Mouse (Mus musculus): Measurements from ENCODE around the gene 6430548M08Rik. TPM values are rescaled to one million over a fixed set of nuclear protein-coding genes. Genes with fewer than 3 reads are reported as not detected.

6430548M08Rik gene
- polyA plus RNA-seq, 1 experiment from 2014 or later = 7.6 TPM

DNA sequence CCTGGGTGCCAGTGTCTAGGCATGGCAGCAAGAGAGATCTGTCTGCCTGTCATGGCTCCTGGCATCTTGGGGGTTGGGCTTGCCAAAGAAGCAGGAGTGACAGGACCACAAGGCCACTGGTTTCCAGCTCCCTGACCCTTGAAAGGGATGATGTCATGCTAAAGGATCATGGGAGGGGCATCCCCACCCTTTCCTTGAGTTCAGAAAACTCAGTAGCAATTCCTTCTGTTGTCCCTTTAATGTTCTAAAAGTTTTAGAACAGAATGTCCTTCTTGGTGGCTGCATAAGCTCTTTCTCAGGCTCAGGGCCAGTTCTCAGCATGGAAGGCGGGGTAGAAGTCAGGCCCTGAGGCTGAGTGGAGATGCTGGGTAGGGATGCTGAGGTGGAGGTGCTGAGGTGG lies 59.2 kb downstream of the 6430548M08Rik start:
- 83% methylated on average over 1 of the region's 1 CpGs for WGBS
- H3K4me2 ChIP-seq = no peak overlapping the region
- no peak overlapping the region for H3K9ac ChIP-seq
- no peak for ATAC-seq (ENCODE audit: insufficient number of reproducible peaks, low FRiP score, low TSS enrichment, low read depth)
- peaks cover 36% of the 10 kb centered on the region for H3K27me3 ChIP-seq
- H3K27ac ChIP-seq = no peak overlapping the region
- H3K4me1 ChIP-seq = peaks cover 20% of the 10 kb centered on the region
- H3K36me3 ChIP-seq = no peaks in the 10 kb centered on the region
- H3K9me3 ChIP-seq = no peaks in the 10 kb centered on the region
- no peak overlapping the region for H3K4me3 ChIP-seq

DNA sequence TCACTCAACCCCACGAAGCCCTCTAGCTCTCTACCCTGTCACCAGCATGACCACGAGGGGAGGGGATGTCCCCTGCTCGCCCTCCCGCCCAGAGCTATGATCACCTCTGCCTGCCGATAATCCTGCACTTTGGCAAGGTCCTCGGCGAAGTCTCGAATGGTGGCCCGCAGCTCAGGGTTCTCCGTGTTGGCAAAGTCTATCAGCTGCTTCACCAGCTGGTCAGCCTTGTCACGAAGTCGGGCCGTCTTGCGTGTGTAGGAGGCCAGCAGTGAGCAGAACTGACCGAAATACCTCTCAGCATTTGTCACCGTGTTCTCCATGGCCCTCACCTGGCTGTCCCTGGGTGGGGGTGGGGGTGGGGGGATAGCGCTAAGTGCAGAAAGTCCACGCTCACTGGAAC lies 60.7 kb downstream of the 6430548M08Rik start:
- H3K9ac ChIP-seq = no peak overlapping the region
- H3K27me3 ChIP-seq = peaks cover 41% of the 10 kb centered on the region
- no peak overlapping the region for H3K4me3 ChIP-seq
- WGBS = 41% methylated on average over 18 of the region's 18 CpGs
- no peaks in the 10 kb centered on the region for H3K36me3 ChIP-seq
- peaks cover 30% of the 10 kb centered on the region for H3K4me1 ChIP-seq
- no peak overlapping the region for H3K27ac ChIP-seq
- H3K4me2 ChIP-seq = no peak overlapping the region
- no peaks in the 10 kb centered on the region for H3K9me3 ChIP-seq
- no peak for ATAC-seq (ENCODE audit: insufficient number of reproducible peaks, low FRiP score, low TSS enrichment, low read depth)

DNA sequence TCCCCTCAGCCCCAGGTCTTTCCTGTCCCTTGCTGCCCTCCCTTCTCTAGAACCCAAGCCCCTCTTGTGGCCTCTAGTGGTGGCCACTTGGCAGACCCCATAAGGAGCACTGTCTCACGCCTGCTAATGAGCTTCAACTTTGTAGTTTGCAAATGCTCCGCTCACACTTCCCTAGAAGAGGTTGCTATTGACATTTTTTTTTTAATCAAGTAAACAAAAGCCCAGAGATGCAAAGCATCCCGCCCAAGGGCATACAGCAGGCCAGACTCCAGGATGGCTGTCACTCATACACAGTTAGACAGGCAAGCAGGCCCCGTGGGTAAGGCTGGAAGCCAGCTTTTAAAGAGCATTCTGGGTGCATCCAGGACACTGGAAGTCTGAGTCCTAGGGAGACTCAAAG lies 62.7 kb downstream of the 6430548M08Rik start:
- 27% methylated on average over 4 of the region's 4 CpGs for WGBS
- Histone ChIP-seq H3K9me3 (no peaks in the 10 kb centered on the region), H3K27me3 (peaks cover 41% of the 10 kb centered on the region), H3K9ac (no peak overlapping the region), H3K4me2 (no peak overlapping the region), H3K27ac (no peak overlapping the region), H3K36me3 (no peaks in the 10 kb centered on the region), H3K4me3 (no peak overlapping the region), H3K4me1 (peaks cover 40% of the 10 kb centered on the region)
- no peak for ATAC-seq (ENCODE audit: insufficient number of reproducible peaks, low FRiP score, low TSS enrichment, low read depth)

- Histone ChIP-seq H3K27me3 (peaks cover 36% of the 10 kb centered on the region), H3K9ac (no peak within 1 kb of the TSS), H3K4me3 (no peak within 1 kb of the TSS), H3K9me3 (no peaks in the 10 kb centered on the region), H3K4me2 (peak within 1 kb of the TSS; percentile 29), H3K27ac (no peak within 1 kb of the TSS), H3K4me1 (peaks cover 40% of the 10 kb centered on the region), H3K36me3 (no peaks in the 10 kb centered on the region)
- WGBS = 3% methylated on average over 23 of the region's 26 CpGs
- ATAC-seq (ENCODE audit: insufficient number of reproducible peaks, low FRiP score, low TSS enrichment, low read depth) = peak; percentile 57
These were observed 63.6 kb downstream of the 6430548M08Rik start, which contains the start of gene Fam92b for GRCm38 (mm10) chr8:120177318-120178123. TSS of gene Fam92b (minus strand) at chr8:120177466.

DNA sequence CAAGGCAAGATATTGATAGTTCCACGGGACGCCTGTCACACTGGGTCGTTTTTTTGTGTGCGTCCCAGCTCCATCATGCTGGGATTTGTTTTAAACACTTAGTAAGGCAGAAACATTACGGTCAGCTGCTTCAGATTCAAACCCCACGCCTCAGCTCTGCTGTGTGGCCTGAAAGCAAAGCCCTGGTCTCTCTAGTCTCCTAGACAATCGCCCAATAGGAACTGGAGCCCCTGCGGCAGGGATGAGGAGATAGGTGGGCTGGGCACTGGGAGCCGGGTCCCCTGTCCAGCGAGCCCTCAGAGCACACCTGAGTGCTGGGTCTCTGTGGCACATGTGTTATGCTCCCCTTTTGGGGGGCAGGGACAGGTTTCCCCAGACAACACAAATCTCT lies 64.2 kb downstream of the 6430548M08Rik start:
- 9% methylated on average over 10 of the region's 10 CpGs for WGBS
- Histone ChIP-seq H3K36me3 (no peaks in the 10 kb centered on the region), H3K4me2 (peak overlapping the region; percentile 29), H3K9me3 (no peaks in the 10 kb centered on the region), H3K27me3 (peaks cover 33% of the 10 kb centered on the region), H3K27ac (no peak overlapping the region), H3K4me1 (peaks cover 40% of the 10 kb centered on the region), H3K4me3 (no peak overlapping the region), H3K9ac (no peak overlapping the region)
- no peak for ATAC-seq (ENCODE audit: insufficient number of reproducible peaks, low FRiP score, low TSS enrichment, low read depth)

DNA sequence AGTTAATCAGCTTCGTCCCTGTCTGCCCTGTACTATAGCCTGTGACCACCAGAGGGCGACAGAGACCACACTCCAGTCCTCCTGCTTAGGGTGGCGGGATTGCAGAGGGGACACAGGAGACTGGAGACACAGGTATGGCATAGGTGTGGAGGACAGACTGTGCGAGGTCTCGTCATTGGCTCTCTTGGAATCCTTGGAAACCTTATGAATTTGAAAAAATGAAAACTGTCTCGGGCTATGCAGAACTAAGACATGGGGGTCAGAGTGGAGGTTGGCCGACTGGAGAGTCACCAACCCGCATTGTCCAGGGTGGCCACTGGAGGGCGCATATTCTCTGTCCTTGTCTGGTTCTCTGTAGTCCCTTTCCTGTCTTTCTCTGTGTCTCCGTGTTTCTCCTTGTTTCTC lies 65.1 kb downstream of the 6430548M08Rik start:
- H3K4me3 ChIP-seq = peak overlapping the region; percentile 29
- under 1% methylated on average over 10 of the region's 10 CpGs for WGBS
- no peak overlapping the region for H3K9ac ChIP-seq
- H3K4me2 ChIP-seq = peak overlapping the region; percentile 50
- ATAC-seq (ENCODE audit: insufficient number of reproducible peaks, low FRiP score, low TSS enrichment, low read depth) = peak; percentile 60
- no peaks in the 10 kb centered on the region for H3K9me3 ChIP-seq
- no peak overlapping the region for H3K27ac ChIP-seq
- no peaks in the 10 kb centered on the region for H3K36me3 ChIP-seq
- peaks cover 45% of the 10 kb centered on the region for H3K4me1 ChIP-seq
- peaks cover 31% of the 10 kb centered on the region for H3K27me3 ChIP-seq

DNA sequence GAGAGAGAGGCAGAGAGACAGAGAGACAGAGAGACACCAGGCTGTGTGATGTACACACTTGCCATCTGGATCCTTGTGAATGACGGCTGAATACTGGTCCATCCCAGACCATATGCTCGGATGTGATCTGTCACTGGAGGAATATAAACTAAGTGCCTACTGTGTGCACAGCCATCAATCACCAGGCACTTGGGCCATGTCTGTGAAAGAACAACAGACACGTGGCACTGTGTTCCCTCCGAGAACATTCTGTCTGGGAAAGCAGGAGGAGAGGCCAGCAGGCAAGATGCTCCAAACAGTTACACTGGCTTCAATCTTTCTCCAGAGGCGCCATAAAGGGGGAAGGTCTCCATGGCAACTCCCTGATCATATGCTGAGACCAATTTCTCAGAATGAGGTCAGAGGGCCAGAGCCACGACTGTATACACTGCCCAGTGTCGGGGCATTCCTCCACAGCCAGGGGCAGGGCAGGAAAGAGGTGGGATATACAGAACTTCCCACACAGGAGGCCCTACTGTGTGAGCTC lies 66.6 kb downstream of the 6430548M08Rik start:
- Histone ChIP-seq H3K9me3 (no peaks in the 10 kb centered on the region), H3K36me3 (no peaks in the 10 kb centered on the region), H3K27me3 (peaks cover 22% of the 10 kb centered on the region), H3K4me3 (no peak overlapping the region), H3K4me2 (no peak overlapping the region), H3K4me1 (peaks cover 60% of the 10 kb centered on the region), H3K27ac (no peak overlapping the region), H3K9ac (no peak overlapping the region)
- 45% methylated on average over 7 of the region's 7 CpGs for whole genome bisulfite sequencing
- no peak for ATAC-seq (ENCODE audit: insufficient number of reproducible peaks, low FRiP score, low TSS enrichment, low read depth)

GRCm38 (mm10) chr8:120181274-120181673 lies 67.3 kb downstream of the 6430548M08Rik start:
- Histone ChIP-seq H3K9ac (no peak overlapping the region), H3K9me3 (no peaks in the 10 kb centered on the region), H3K4me2 (no peak overlapping the region), H3K36me3 (no peaks in the 10 kb centered on the region), H3K27ac (no peak overlapping the region), H3K4me3 (no peak overlapping the region), H3K4me1 (peaks cover 67% of the 10 kb centered on the region), H3K27me3 (peaks cover 17% of the 10 kb centered on the region)
- no peak for ATAC-seq (ENCODE audit: insufficient number of reproducible peaks, low FRiP score, low TSS enrichment, low read depth)
- WGBS = 92% methylated on average over 5 of the region's 5 CpGs

DNA sequence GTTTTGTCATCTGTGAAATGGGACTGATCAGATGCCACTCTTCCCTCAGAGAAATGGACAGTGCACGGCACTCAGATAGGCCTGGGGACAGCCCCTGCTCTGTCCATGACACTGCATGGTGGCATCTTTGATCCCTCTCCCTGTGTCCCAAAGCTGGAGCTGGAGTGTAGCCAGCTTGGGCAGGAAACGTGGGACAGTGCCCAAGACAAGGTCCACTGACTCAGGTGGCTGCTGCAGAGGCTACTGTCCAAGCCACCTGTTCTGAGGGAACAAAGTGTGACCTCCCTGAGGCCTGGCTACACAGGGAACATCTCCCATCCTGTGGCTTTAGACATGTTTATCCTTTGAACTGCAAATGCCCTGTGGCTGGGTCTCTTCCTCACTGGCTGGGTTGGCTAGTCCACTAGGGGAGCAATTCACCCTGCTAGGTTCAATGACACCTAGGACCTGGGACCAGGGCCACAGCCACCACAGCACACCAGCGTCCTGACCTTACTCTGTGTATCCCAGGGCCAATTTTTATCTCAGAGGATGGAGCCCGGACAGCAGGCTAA lies 68.0 kb downstream of the 6430548M08Rik start:
- ATAC-seq (ENCODE audit: insufficient number of reproducible peaks, low FRiP score, low TSS enrichment, low read depth) = no peak
- Histone ChIP-seq H3K9me3 (no peaks in the 10 kb centered on the region), H3K27ac (no peak overlapping the region), H3K4me3 (no peak overlapping the region), H3K9ac (no peak overlapping the region), H3K36me3 (no peaks in the 10 kb centered on the region), H3K27me3 (peaks cover 11% of the 10 kb centered on the region), H3K4me1 (peaks cover 68% of the 10 kb centered on the region), H3K4me2 (no peak overlapping the region)
- 79% methylated on average over 4 of the region's 4 CpGs for WGBS

DNA sequence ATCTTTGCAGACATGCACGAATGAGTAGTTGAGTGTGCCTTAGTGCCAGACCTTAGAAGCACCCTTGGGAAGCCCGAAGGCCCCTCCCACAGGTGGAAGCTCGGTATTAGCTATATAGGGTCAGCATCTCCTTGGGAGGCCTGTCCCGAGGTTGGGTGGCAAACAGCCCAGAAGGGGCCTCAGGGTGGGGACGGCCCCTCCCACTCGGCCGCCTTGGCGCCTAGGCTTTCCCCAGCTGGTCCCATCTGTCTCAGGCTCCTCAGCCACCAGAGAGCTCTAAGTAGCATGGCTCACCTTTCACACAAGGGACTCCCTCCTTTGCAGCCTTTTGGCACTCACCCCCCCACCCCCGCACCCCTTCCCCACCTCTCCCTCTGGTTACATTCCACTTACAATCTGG lies 70.4 kb downstream of the 6430548M08Rik start:
- Histone ChIP-seq H3K27me3 (no peaks in the 10 kb centered on the region), H3K4me3 (no peak overlapping the region), H3K4me2 (no peak overlapping the region), H3K4me1 (peaks cover 62% of the 10 kb centered on the region), H3K9ac (no peak overlapping the region), H3K9me3 (no peaks in the 10 kb centered on the region), H3K36me3 (no peaks in the 10 kb centered on the region), H3K27ac (peak overlapping the region; percentile 65)
- WGBS = 7% methylated on average over 9 of the region's 9 CpGs
- ATAC-seq (ENCODE audit: insufficient number of reproducible peaks, low FRiP score, low TSS enrichment, low read depth) = no peak

DNA sequence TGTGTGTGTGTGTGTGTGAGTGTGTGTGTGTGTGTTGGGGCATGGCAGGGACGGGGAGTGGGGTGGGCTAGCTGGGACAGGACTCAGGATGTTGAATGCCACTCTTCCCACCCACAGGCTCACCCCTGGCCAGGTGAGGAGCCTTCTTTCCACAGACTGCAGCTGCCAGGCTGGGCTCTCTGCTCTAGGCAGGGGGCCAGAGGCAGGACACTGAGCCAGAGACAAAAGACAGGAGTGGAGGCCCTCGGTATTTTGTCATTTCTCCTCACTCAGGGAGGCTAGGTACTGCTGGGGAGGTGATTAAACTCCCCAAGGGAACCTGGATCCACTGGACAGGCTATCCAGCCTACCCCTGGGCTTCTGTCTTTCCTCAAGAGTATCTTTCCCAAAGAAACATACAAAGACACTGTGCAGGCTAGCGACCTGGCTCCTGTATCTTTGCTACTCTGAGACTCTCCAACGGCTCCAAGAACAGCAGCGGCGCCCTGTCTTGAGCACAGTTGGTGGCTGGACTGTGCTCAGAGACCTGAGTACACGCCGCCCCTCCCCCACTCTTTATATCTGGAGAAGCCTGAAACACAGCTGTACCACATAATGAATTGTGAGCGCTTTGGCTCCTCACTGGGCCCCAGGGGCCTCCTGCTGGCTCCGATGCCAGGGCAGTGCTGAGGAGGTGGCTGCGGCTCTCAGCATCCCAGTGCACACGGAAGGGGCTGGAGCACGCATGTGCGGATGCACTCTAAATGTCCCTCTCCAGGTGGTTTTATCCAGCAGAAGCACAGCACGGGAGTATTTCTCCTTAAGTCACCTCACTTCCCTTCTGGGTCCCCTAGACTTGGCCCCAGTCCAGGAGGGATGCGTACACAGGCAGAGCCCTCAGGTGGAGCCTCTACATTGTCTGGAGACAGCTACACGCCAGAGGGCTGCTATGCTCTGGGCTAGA lies 71.2 kb downstream of the 6430548M08Rik start:
- Histone ChIP-seq H3K4me3 (no peak overlapping the region), H3K27ac (peak overlapping the region; percentile 65), H3K27me3 (no peaks in the 10 kb centered on the region), H3K9ac (no peak overlapping the region), H3K36me3 (no peaks in the 10 kb centered on the region), H3K4me2 (peak overlapping the region; percentile 19), H3K9me3 (no peaks in the 10 kb centered on the region), H3K4me1 (peaks cover 65% of the 10 kb centered on the region)
- ATAC-seq (ENCODE audit: insufficient number of reproducible peaks, low FRiP score, low TSS enrichment, low read depth) = 0 out of 2 replicates have a peak, but pooled peaks have one; percentile 37
- 13% methylated on average over 17 of the region's 17 CpGs for WGBS

Data from limb, embryonic 15.5 days (tissue).